Mouse (Mus musculus) left cerebral cortex, postnatal 10 days (tissue): ENCODE measurements at regions not wholly inside any gene's neighbourhood (a gene's known extent, or its start where the extent isn't known, plus 50 kb on each side); places are given as distances from the start of the nearest gene placed in this dataset.

ENCODE experiments used
- DNase-seq, 2 experiments: peaks; one replicate each; pipeline ENCODE4 v3.0.0; 2021 to 2022; ENCODE audit warnings: low spot score in 2 of 2, mixed read lengths in 1 of 2; ENCODE audit errors: extremely low spot score in 1 of 2
- intact Hi-C: fragments of 180-260 bp; cut with DNase I; formaldehyde crosslinking; loops from one replicate; pipeline ENCODE4 v1.15.1; 2025

- no peak for DNase-seq
- intact Hi-C loops, result no loop called here
Measured at GRCm38 (mm10) chr6:50885031-50885430, 230.8 kb upstream of the Npvf start.

- DNase-seq, result no peak
- intact Hi-C loops, result no loop called here
Measured at GRCm38 (mm10) chr6:50885771-50886360, 231.6 kb upstream of the Npvf start.

- peak; percentile 40 to 42 for DNase-seq
- intact Hi-C loops, result no loop called here
Measured at GRCm38 (mm10) chr6:50890370-50891204, 236.3 kb upstream of the Npvf start.

- no peak for DNase-seq
- intact Hi-C loops, result no loop called here
Measured at GRCm38 (mm10) chr6:50891205-50891526, 236.9 kb upstream of the Npvf start.

- intact Hi-C loops, result no loop called here
- DNase-seq, result no peak
Measured at GRCm38 (mm10) chr6:50898792-50899191, 244.6 kb upstream of the Npvf start.

GRCm38 (mm10) chr6:50915166-50916030 is 261.2 kb upstream of the Npvf start:
- DNase-seq, result no peak
- intact Hi-C loops, result no loop called here

GRCm38 (mm10) chr6:50918248-50918647 is 264.0 kb upstream of the Npvf start:
- intact Hi-C loops, result no loop called here
- no peak for DNase-seq

GRCm38 (mm10) chr6:50922235-50922634 is 268.0 kb upstream of the Npvf start:
- no peak for DNase-seq

GRCm38 (mm10) chr6:50924571-50924970 is 270.3 kb upstream of the Npvf start:
- DNase-seq, result no peak
- intact Hi-C loops, result no loop called here

More at GRCm38 (mm10) chr6:50922235-50922634, 268.0 kb upstream of the Npvf start:
- intact Hi-C loops, result no loop called here

- no peak for DNase-seq
- intact Hi-C loops, result no loop called here
Measured at GRCm38 (mm10) chr6:50924998-50925397, 270.8 kb upstream of the Npvf start.

GRCm38 (mm10) chr6:50926313-50926712 is 272.1 kb upstream of the Npvf start:
- intact Hi-C loops, result no loop called here
- DNase-seq, result no peak

GRCm38 (mm10) chr6:50929503-50929902 is 275.3 kb upstream of the Npvf start:
- intact Hi-C loops, result no loop called here

GRCm38 (mm10) chr6:50933510-50933909 is 279.3 kb upstream of the Npvf start:
- DNase-seq, result no peak
- intact Hi-C loops, result no loop called here

More at GRCm38 (mm10) chr6:50929503-50929902, 275.3 kb upstream of the Npvf start:
- no peak for DNase-seq

GRCm38 (mm10) chr6:50934245-50934644 is 280.0 kb upstream of the Npvf start:
- intact Hi-C loops, result no loop called here

GRCm38 (mm10) chr6:50936306-50936705 is 282.1 kb upstream of the Npvf start:
- no peak for DNase-seq
- intact Hi-C loops, result no loop called here

More at GRCm38 (mm10) chr6:50934245-50934644, 280.0 kb upstream of the Npvf start:
- no peak for DNase-seq

- DNase-seq, result peak; percentile 63 to 69
- intact Hi-C loops, result loop anchor here (1.0 kb wide), 1 partner anchor 129 kb away; no protein-coding TSS in a partner anchor
Measured at GRCm38 (mm10) chr6:50937094-50937493, 282.9 kb upstream of the Npvf start.

GRCm38 (mm10) chr6:50938879-50939278 is 284.6 kb upstream of the Npvf start:
- intact Hi-C loops, result loop anchor here (1.0 kb wide), 1 partner anchor 260 kb away; no protein-coding TSS in a partner anchor
- DNase-seq, result no peak

GRCm38 (mm10) chr6:50939440-50939839 is 285.2 kb upstream of the Npvf start:
- intact Hi-C loops, result no loop called here
- no peak for DNase-seq

GRCm38 (mm10) chr6:50940118-50940517 is 285.9 kb upstream of the Npvf start:
- no peak for DNase-seq
- intact Hi-C loops, result loop anchor here (1.0 kb wide), 1 partner anchor 228 kb away; no protein-coding TSS in a partner anchor
